11 mouse cellular contexts compared by ENCODE assay signal in genomic region chr2:18051026-18051830, GRCm38 (mm10). TPM values are rescaled to one million over a fixed set of nuclear protein-coding genes. Genes with fewer than 3 reads are reported as not detected.
DNase-seq lines count a peak whose midpoint lies in the region; ATAC-seq and TF ChIP-seq lines count a peak whose summit lies in the region.
"Had no signal": no experiment of that assay in that cellular context is flagged by ENCODE, and none has a peak within 500 bp of the region (broad histone marks: within the 10 kb centered on the region; RNA-seq: fewer than 3 reads in every experiment).

No protein-coding gene starts in this region.

- WGBS in hindbrain, embryonic 11.5 days, result 6% methylated on average over 11 of the region's 11 CpGs
- 56% methylated on average over 11 of the region's 11 CpGs for WGBS in liver, postnatal 0 days (ENCODE audit: insufficient replicate concordance)

- no peak for TF ChIP-seq CTCF in liver, postnatal 0 days (IDR thresholded peaks at IDR 0.05; ENCODE audit: low read depth)

- ATAC-seq in hindbrain, embryonic 11.5 days (ENCODE audit: low FRiP score), result no peak
- ATAC-seq in liver, postnatal 0 days, result no peak

- peak overlapping the region; percentile 82 for H3K4me2 ChIP-seq in hindbrain, embryonic 11.5 days (replicated peaks; ENCODE audit: low read depth, low read length)
- H3K4me2 ChIP-seq in liver, postnatal 0 days (ENCODE audit: low read depth, low read length), result peak overlapping the region; percentile 93

- H3K4me1 ChIP-seq in hindbrain, embryonic 11.5 days (replicated peaks; ENCODE audit: control insufficient read depth, insufficient read depth, low read length), result peaks cover 7% of the 10 kb centered on the region
- H3K4me1 ChIP-seq in liver, postnatal 0 days (ENCODE audit: insufficient read depth), result peaks cover 18% of the 10 kb centered on the region

- no peaks in the 10 kb centered on the region for H3K9me3 ChIP-seq in hindbrain, embryonic 11.5 days (ENCODE audit: control insufficient read depth, low read length)
- no peaks in the 10 kb centered on the region for H3K9me3 ChIP-seq in liver, postnatal 0 days (ENCODE audit: low read length)

- H3K4me3 ChIP-seq in hindbrain, embryonic 11.5 days (ENCODE audit: low read depth, low read length), result peak overlapping the region; percentile 29
- H3K4me3 ChIP-seq in liver, postnatal 0 days (ENCODE audit: low read depth, low read length), result no peak overlapping the region

- DNase-seq in Muller cell, postnatal 12 days (ENCODE audit: inconsistent ontology term), result peak; percentile 20
- DNase-seq in embryo, embryonic 10 days (ENCODE audit: low spot score), result peak; percentile 62
- DNase-seq in hindbrain, embryonic 11.5 days (ENCODE audit: low spot score), result peak; percentile 74
- DNase-seq in liver, postnatal 0 days, result no peak
- DNase-seq in right cerebral cortex, adult 2 months (ENCODE audit: low spot score in 2 of 2), result no peak
- no peak for DNase-seq in cerebellum, postnatal 25 days
- DNase-seq in cerebellum, adult 8-10 months, result no peak
- DNase-seq in left cerebral cortex, adult 18-20 months (ENCODE audit: low spot score in 2 of 2), result no peak

- peak overlapping the region; percentile 71 for H3K9ac ChIP-seq in hindbrain, embryonic 11.5 days (ENCODE audit: low read depth, low read length)
- H3K9ac ChIP-seq in liver, postnatal 0 days (replicated peaks), result no peak overlapping the region

- TF ChIP-seq EP300 in liver, postnatal 0 days (IDR thresholded peaks at IDR 0.05; ENCODE audit: low read depth), result no peak

- H3K27me3 ChIP-seq in hindbrain, embryonic 11.5 days (ENCODE audit: control insufficient read depth, insufficient read depth, low read length), result no peaks in the 10 kb centered on the region
- peaks cover 44% of the 10 kb centered on the region for H3K27me3 ChIP-seq in liver, postnatal 0 days (ENCODE audit: insufficient read depth, low read length)

- peak overlapping the region; percentile 99 for H3K27ac ChIP-seq in hindbrain, embryonic 11.5 days (ENCODE audit: low read depth, low read length)
- H3K27ac ChIP-seq in liver, postnatal 0 days (ENCODE audit: low read depth), result no peak overlapping the region

- H3K36me3 ChIP-seq in hindbrain, embryonic 11.5 days (ENCODE audit: control insufficient read depth, insufficient read depth, low read length), result no peaks in the 10 kb centered on the region
- no peaks in the 10 kb centered on the region for H3K36me3 ChIP-seq in liver, postnatal 0 days (replicated peaks; ENCODE audit: insufficient read depth, low read length)

RNA-seq across cellular contexts. Expression of gene Skida1, which starts 2.4 kb away (rescaled TPM):
- 19.6 and 20.1 TPM in 2 replicates for polyA plus RNA-seq in hindbrain, embryonic 11.5 days (2014; fragmentation: Nextera tagmentation; extraction: Ambion mirVana)
- polyA plus RNA-seq in liver, postnatal 0 days (2015; fragmentation: Nextera tagmentation; extraction: Ambion mirVana), result 0.15 and 0.25 TPM in 2 replicates
- 1 to 10 TPM; 7.4 to 8.7 TPM for total RNA-seq in left cerebral cortex, adult 18-20 months (2021)

RNA-seq across cellular contexts. Expression of gene Mllt10, which starts 3.8 kb away (rescaled TPM):
- 48.0 and 62.2 TPM in 2 replicates for polyA plus RNA-seq in hindbrain, embryonic 11.5 days (2014; fragmentation: Nextera tagmentation; extraction: Ambion mirVana)
- polyA plus RNA-seq in liver, postnatal 0 days (2015; fragmentation: Nextera tagmentation; extraction: Ambion mirVana), result 20.7 and 22.4 TPM in 2 replicates
- total RNA-seq in left cerebral cortex, adult 18-20 months (2021), result 10 to 100 TPM; 51.5 to 55.7 TPM

RNA-seq across cellular contexts. Expression of gene A930004D18Rik, which starts 13.7 kb away (rescaled TPM):
- polyA plus RNA-seq in hindbrain, embryonic 11.5 days (2014; fragmentation: Nextera tagmentation; extraction: Ambion mirVana), result 8.5 and 10.7 TPM in 2 replicates
- 0.76 and 0.99 TPM in 2 replicates for polyA plus RNA-seq in liver, postnatal 0 days (2015; fragmentation: Nextera tagmentation; extraction: Ambion mirVana)
- 1 to 10 TPM; 2.9 to 5.6 TPM for total RNA-seq in left cerebral cortex, adult 18-20 months (2021)

RNA-seq across cellular contexts. Expression of gene H2al2a, which starts 54.5 kb away (rescaled TPM):
- not detected in 2 replicates for polyA plus RNA-seq in hindbrain, embryonic 11.5 days (2014; fragmentation: Nextera tagmentation; extraction: Ambion mirVana)
- not detected in 2 replicates for polyA plus RNA-seq in liver, postnatal 0 days (2015; fragmentation: Nextera tagmentation; extraction: Ambion mirVana)
- total RNA-seq in left cerebral cortex, adult 18-20 months (2021), result not detected
- total RNA-seq: left cerebral cortex, postnatal 36 days had no signal
- polyA plus RNA-seq: cortical plate, adult 2 months; small intestine, adult 2 months had no signal

Comparison
In these comparisons a context has a peak if more than half of its experiments do, and no peak if none do; other contexts are left out.
1. DNase-seq: peak in Muller cell, postnatal 12 days (single experiment), embryo, embryonic 10 days (single experiment) and hindbrain, embryonic 11.5 days (single experiment); none in liver, postnatal 0 days (single experiment), right cerebral cortex, adult 2 months (0 of 2), cerebellum, postnatal 25 days (0 of 2), cerebellum, adult 8-10 months (single experiment) and left cerebral cortex, adult 18-20 months (0 of 2).
2. RNA of gene Skida1, which starts 2.4 kb away (polyA plus RNA-seq): 19.6 to 20.1 TPM in hindbrain, embryonic 11.5 days; 0.15 to 0.25 TPM in liver, postnatal 0 days; every median in the first group is over 10 times any median in the second.